Mouse (Mus musculus) bone marrow, adult 2 months (tissue): ENCODE measurements around the gene Rprd1b.

Experiments
- CTCF ChIP-seq: fragments of 200-500 bp; IDR thresholded peaks from 2 replicates; pipeline ENCODE4 v1.5.1; 2011; ENCODE audit warnings: low read length, control low read depth; ENCODE audit not compliant: control insufficient read depth, insufficient read depth
- POLR2A ChIP-seq: fragments of 200-500 bp; IDR thresholded peaks from 2 replicates; pipeline ENCODE4 v1.6.1; 2011; ENCODE audit warnings: low read depth, mild to moderate bottlenecking, control low read depth, low read length, borderline replicate concordance; ENCODE audit not compliant: control insufficient read depth

DNA sequence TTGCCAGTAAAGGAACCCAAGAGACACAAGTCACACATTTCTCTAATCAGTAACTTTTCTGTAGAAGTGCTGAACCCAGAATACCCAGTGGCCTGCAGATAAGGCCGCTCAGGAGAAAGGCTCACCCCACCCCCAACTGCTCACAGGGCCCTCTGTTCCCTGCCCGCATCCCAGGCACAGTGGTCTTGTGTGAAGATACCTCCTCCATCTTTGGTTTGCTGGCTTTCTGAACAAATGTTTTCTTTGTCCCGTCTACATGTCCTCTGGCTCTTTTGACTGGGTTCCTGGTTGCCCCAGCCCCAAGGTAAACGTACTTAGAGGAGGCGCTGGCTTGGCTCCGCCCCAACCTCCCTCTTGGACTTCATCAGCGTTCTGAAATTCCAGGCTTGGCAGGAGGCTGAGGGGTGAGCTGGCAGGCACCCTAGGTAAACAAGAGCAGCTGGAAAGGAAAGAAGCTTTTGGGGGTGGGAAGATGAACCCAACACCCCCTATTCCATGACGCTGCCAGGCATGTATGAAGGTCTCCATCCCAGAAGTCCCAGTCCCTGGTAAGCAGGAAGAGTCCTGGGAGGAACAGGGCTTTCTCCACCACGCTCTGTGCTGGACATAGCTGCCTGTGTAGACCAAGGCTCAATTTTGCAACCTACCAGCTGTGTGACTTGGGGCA lies 85.4 kb downstream of the Rprd1b start:
- no peak for TF ChIP-seq POLR2A
- no peak for TF ChIP-seq CTCF
